In the genomic region with DNA sequence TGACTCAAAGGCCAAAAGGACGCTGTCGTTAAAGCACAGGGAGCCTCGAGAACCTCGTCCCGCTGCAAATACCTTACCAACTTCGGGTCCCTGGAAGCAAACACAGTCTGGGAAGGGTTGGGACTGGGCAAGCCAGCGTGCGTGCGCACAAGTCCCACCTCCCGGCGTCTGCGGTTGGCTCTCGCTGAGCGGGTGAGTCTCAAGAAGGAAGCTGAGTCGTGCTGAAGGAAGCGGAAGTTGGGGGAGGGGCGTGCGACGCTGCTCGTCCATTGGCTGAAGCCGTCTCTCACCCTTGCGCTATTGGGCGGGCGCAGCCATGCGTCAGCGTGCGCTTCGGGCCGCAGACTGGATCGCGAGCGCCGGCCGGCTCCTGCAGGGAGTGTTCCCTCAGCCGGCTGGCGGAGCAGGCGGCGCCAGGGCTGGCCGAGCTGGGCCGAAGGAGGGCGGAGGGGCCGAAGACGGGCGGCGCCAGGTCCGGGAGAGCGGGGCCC, we compare ENCODE assay signal across 8 mouse cellular contexts. TPM values are rescaled to one million over a fixed set of nuclear protein-coding genes. Genes with fewer than 3 reads are reported as not detected.
DNase-seq lines count a peak whose midpoint lies in the region; ATAC-seq lines count a peak whose summit lies in the region.

Herc2 (plus strand) TSS at position 366 of the 491 bp plus-strand sequence.

- peak within 1 kb of the TSS; percentile 82 for H3K27ac ChIP-seq in hindbrain, embryonic 11.5 days (ENCODE audit: low read depth, low read length)

- no peaks in the 10 kb centered on the region for H3K9me3 ChIP-seq in hindbrain, embryonic 11.5 days (ENCODE audit: control insufficient read depth, low read length)

- H3K36me3 ChIP-seq in hindbrain, embryonic 11.5 days (ENCODE audit: control insufficient read depth, insufficient read depth, low read length), result no peaks in the 10 kb centered on the region

- peak within 1 kb of the TSS; percentile 65 for H3K4me2 ChIP-seq in hindbrain, embryonic 11.5 days (replicated peaks; ENCODE audit: low read depth, low read length)

- peak; percentile 100 for DNase-seq in Muller cell, postnatal 12 days (ENCODE audit: inconsistent ontology term)
- DNase-seq in cerebellum, adult 9-11 months, result peak; percentile 100
- peak; percentile 99 for DNase-seq in frontal cortex, adult 2 months (ENCODE audit: extremely low spot score in 1 of 2, low spot score in 1 of 2)
- DNase-seq in hindbrain, embryonic 11.5 days (ENCODE audit: low spot score), result peak; percentile 99
- DNase-seq in layer of hippocampus, postnatal 10 days (ENCODE audit: low spot score in 2 of 2), result peak; percentile 98 to 99
- DNase-seq in lung, postnatal 10 days, result peak; percentile 100
- DNase-seq in ovary, postnatal 36 days (ENCODE audit: low spot score), result peak; percentile 98
- DNase-seq in thymus, postnatal 25 days, result peak; percentile 96

- peak; percentile 99 for ATAC-seq in hindbrain, embryonic 11.5 days (ENCODE audit: low FRiP score)

- WGBS in hindbrain, embryonic 11.5 days, result under 1% methylated on average over 38 of the region's 47 CpGs

- peak within 1 kb of the TSS; percentile 69 for H3K4me3 ChIP-seq in hindbrain, embryonic 11.5 days (ENCODE audit: low read depth, low read length)

- H3K9ac ChIP-seq in hindbrain, embryonic 11.5 days (ENCODE audit: low read depth, low read length), result peak within 1 kb of the TSS; percentile 83

- peaks cover 5% of the 10 kb centered on the region; the same call in 1 of the 2 replicates for H3K4me1 ChIP-seq in hindbrain, embryonic 11.5 days (replicated peaks; ENCODE audit: control insufficient read depth, insufficient read depth, low read length)

- no peaks in the 10 kb centered on the region for H3K27me3 ChIP-seq in hindbrain, embryonic 11.5 days (ENCODE audit: control insufficient read depth, insufficient read depth, low read length)

RNA-seq across cellular contexts. Expression of gene Herc2, which starts in this region (rescaled TPM):
- polyA plus RNA-seq in frontal cortex, adult 2 months (2012; rRNA removed), result 44.6 and 46.0 TPM in 2 replicates
- polyA plus RNA-seq in hindbrain, embryonic 11.5 days (2014; fragmentation: Nextera tagmentation; extraction: Ambion mirVana), result 28.0 and 43.5 TPM in 2 replicates
- 100 to 1,000 TPM; 130 to 142 TPM for total RNA-seq in layer of hippocampus, postnatal 10 days (2021)

Comparison
In these comparisons a context has a peak if more than half of its experiments do, and no peak if none do; other contexts are left out.
1. Peak in every context shown above with its lines: DNase-seq, ATAC-seq, H3K4me3 ChIP-seq and H3K27ac ChIP-seq.